Comparison of ENCODE assay signal across 18 mouse cellular contexts in the genomic region with DNA sequence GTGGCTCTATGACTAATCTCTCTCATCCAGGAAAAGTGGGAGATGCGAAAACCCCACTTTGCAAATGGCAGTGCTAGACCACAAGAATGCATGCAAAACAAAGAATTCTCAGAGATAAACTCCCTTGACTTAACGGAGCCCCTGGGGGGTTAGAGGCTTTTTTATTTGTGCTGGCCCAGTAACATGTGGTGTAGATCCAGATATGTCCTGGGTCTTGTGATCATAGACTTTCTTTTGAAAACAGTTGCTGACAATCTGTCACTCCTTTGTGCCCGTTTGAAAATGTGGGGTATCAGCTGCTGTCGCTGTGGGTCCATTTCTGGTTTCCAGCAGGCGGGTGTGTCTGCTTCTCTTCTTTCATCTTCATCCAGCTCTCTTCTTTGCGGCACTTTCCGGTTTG. TPM values are rescaled to one million over a fixed set of nuclear protein-coding genes. Genes with fewer than 3 reads are reported as not detected.
DNase-seq lines count a peak whose midpoint lies in the region; ATAC-seq and TF ChIP-seq lines count a peak whose summit lies in the region.
"Had no signal": no experiment of that assay in that cellular context is flagged by ENCODE, and none has a peak within 500 bp of the region (broad histone marks: within the 10 kb centered on the region; RNA-seq: fewer than 3 reads in every experiment).

No protein-coding gene starts in this region.

- H3K36me3 ChIP-seq in heart, embryonic 13.5 days = no peaks in the 10 kb centered on the region
- H3K36me3 ChIP-seq in heart, embryonic 11.5 days (ENCODE audit: control insufficient read depth, insufficient read depth, low read length) = no peaks in the 10 kb centered on the region
- H3K36me3 ChIP-seq in lung, postnatal 0 days (ENCODE audit: insufficient read depth, low read length) = no peaks in the 10 kb centered on the region
- H3K36me3 ChIP-seq: limb, embryonic 15.5 days had no signal

- no peak overlapping the region for H3K9ac ChIP-seq in heart, embryonic 13.5 days
- no peak overlapping the region for H3K9ac ChIP-seq in heart, embryonic 11.5 days (ENCODE audit: low read depth, low read length)
- H3K9ac ChIP-seq in lung, postnatal 0 days (replicated peaks; ENCODE audit: low read depth) = no peak overlapping the region
- H3K9ac ChIP-seq: limb, embryonic 15.5 days had no signal

- no peak for TF ChIP-seq POLR2A in brain, embryonic 14.5 days (IDR thresholded peaks at IDR 0.05; ENCODE audit: borderline replicate concordance, extremely low read depth, insufficient read depth, insufficient read length, poor library complexity, severe bottlenecking)

- TF ChIP-seq CTCF in lung, postnatal 0 days (IDR thresholded peaks at IDR 0.05) = no peak
- no peak for TF ChIP-seq CTCF in brain, embryonic 14.5 days (IDR thresholded peaks at IDR 0.05; ENCODE audit: borderline replicate concordance, extremely low read depth, insufficient read depth, insufficient read length)

- no peak for TF ChIP-seq EP300 in lung, postnatal 0 days (IDR thresholded peaks at IDR 0.05)

- H3K4me2 ChIP-seq in heart, embryonic 13.5 days = peak overlapping the region; percentile 16; the same call in 1 of the 2 replicates
- no peak overlapping the region for H3K4me2 ChIP-seq in heart, embryonic 11.5 days
- no peak overlapping the region for H3K4me2 ChIP-seq in lung, postnatal 0 days (replicated peaks; ENCODE audit: low read depth, low read length)
- H3K4me2 ChIP-seq: limb, embryonic 15.5 days; midbrain, embryonic 11.5 days had no signal

- 40% methylated on average over 7 of the region's 7 CpGs for WGBS in heart, embryonic 13.5 days
- 41% methylated on average over 7 of the region's 7 CpGs for WGBS in heart, embryonic 11.5 days (ENCODE audit: insufficient replicate concordance)
- 51% methylated on average over 7 of the region's 7 CpGs for WGBS in lung, postnatal 0 days

- H3K4me1 ChIP-seq in heart, embryonic 13.5 days = peaks cover 11% of the 10 kb centered on the region
- no peaks in the 10 kb centered on the region for H3K4me1 ChIP-seq in heart, embryonic 11.5 days (ENCODE audit: control insufficient read depth, insufficient read depth, low read length)
- no peaks in the 10 kb centered on the region for H3K4me1 ChIP-seq in lung, postnatal 0 days (ENCODE audit: insufficient read depth, low read depth, low read length)

- H3K4me3 ChIP-seq in heart, embryonic 13.5 days = no peak overlapping the region
- H3K4me3 ChIP-seq in heart, embryonic 11.5 days (ENCODE audit: low read depth, low read length) = no peak overlapping the region
- no peak overlapping the region for H3K4me3 ChIP-seq in lung, postnatal 0 days (ENCODE audit: low read depth, low read length)
- H3K4me3 ChIP-seq: erythroblast, embryonic 14.5 days; limb, embryonic 15.5 days had no signal

- DNase-seq in adrenal gland, postnatal 36 days = peak; percentile 1 to 8
- DNase-seq in adrenal gland, adult 18-20 months (ENCODE audit: low spot score in 2 of 2) = no peak
- peak; percentile 14 for DNase-seq in lung, postnatal 10 days
- no peak for DNase-seq in lung, postnatal 0 days (ENCODE audit: low spot score)
- peak; percentile 45 for DNase-seq in brain, embryonic 14.5 days (ENCODE audit: low read depth)
- no peak for DNase-seq in kidney, postnatal 4 days
- DNase-seq: B cell, adult 2 months; cerebellum, postnatal 25 days; gastrocnemius, postnatal 10 days; kidney, adult 8-10 months; right cerebral cortex, postnatal 25 days had no signal

- no peak overlapping the region for H3K27ac ChIP-seq in heart, embryonic 13.5 days (replicated peaks)
- H3K27ac ChIP-seq in heart, embryonic 11.5 days (ENCODE audit: low read depth, low read length) = no peak overlapping the region
- no peak overlapping the region for H3K27ac ChIP-seq in lung, postnatal 0 days (ENCODE audit: low read length)
- H3K27ac ChIP-seq: limb, embryonic 15.5 days; stomach, postnatal 0 days had no signal

- no peaks in the 10 kb centered on the region for H3K27me3 ChIP-seq in heart, embryonic 13.5 days (replicated peaks)
- no peaks in the 10 kb centered on the region for H3K27me3 ChIP-seq in heart, embryonic 11.5 days (ENCODE audit: control insufficient read depth, insufficient read depth, low read length)
- H3K27me3 ChIP-seq in lung, postnatal 0 days (replicated peaks; ENCODE audit: insufficient read depth, low read length) = no peaks in the 10 kb centered on the region
- H3K27me3 ChIP-seq: limb, embryonic 15.5 days had no signal

- H3K9me3 ChIP-seq in heart, embryonic 13.5 days = no peaks in the 10 kb centered on the region
- no peaks in the 10 kb centered on the region for H3K9me3 ChIP-seq in heart, embryonic 11.5 days (replicated peaks; ENCODE audit: control insufficient read depth, low read length)
- no peaks in the 10 kb centered on the region for H3K9me3 ChIP-seq in lung, postnatal 0 days (ENCODE audit: low read length)
- H3K9me3 ChIP-seq: limb, embryonic 15.5 days had no signal

- ATAC-seq in heart, embryonic 13.5 days (ENCODE audit: extremely low read depth, insufficient number of reproducible peaks, low FRiP score, low TSS enrichment) = no peak
- no peak for ATAC-seq in heart, embryonic 11.5 days (replicated peaks; ENCODE audit: insufficient number of reproducible peaks, low FRiP score, low TSS enrichment)
- ATAC-seq in lung, postnatal 0 days = no peak

RNA-seq across cellular contexts. Expression of gene Fst, which starts 29.4 kb away (rescaled TPM):
- 10 to 100 TPM; 11.5 to 16.5 TPM for total RNA-seq in adrenal gland, postnatal 36 days (2021)
- total RNA-seq in adrenal gland, adult 18-20 months (2021) = 1 to 10 TPM; 6.9 to 10.0 TPM
- 7.4 and 7.5 TPM in 2 replicates for polyA plus RNA-seq in heart, embryonic 13.5 days (2015; fragmentation: Nextera tagmentation; extraction: Ambion mirVana)
- polyA plus RNA-seq in heart, embryonic 11.5 days (2014; fragmentation: Nextera tagmentation; extraction: Ambion mirVana) = 8.1 and 10.3 TPM in 2 replicates
- 3.3 and 4.5 TPM in 2 replicates for polyA plus RNA-seq in lung, postnatal 0 days (2015; fragmentation: Nextera tagmentation; extraction: Ambion mirVana)
- polyA plus RNA-seq in brain, embryonic 14.5 days (2012; rRNA removed) = 6.8 and 7.6 TPM in 2 replicates
- total RNA-seq: hematopoietic stem cell, adult 5-6 weeks had no signal
- polyA plus RNA-seq: erythroblast, embryonic 14.5 days had no signal

Comparison
In these comparisons a context has a peak if more than half of its experiments do, and no peak if none do; other contexts are left out.
1. DNase-seq: peak in adrenal gland, postnatal 36 days (2 of 2), lung, postnatal 10 days (single experiment) and brain, embryonic 14.5 days (single experiment); none in adrenal gland, adult 18-20 months (0 of 2), lung, postnatal 0 days (single experiment) and kidney, postnatal 4 days (0 of 2).